24 mouse cellular contexts compared by ENCODE assay signal in genomic region chr11:35109781-35110180, GRCm38 (mm10). TPM values are rescaled to one million over a fixed set of nuclear protein-coding genes. Genes with fewer than 3 reads are reported as not detected.
"Had no signal": no experiment of that assay in that cellular context is flagged by ENCODE, and none has a peak within 500 bp of the region (broad histone marks: within the 10 kb centered on the region; RNA-seq: fewer than 3 reads in every experiment).

No protein-coding gene starts in this region.

- H3K27ac ChIP-seq: heart, embryonic 10.5 days; hindbrain, embryonic 10.5 days; hindbrain, embryonic 12.5 days; hindbrain, embryonic 14.5 days; intestine, embryonic 15.5 days; layer of hippocampus, adult 2 months; left cerebral cortex, adult 2 months; limb, embryonic 10.5 days; limb, embryonic 12.5 days had no signal

- H3K27me3 ChIP-seq: heart, embryonic 12.5 days; hindbrain, embryonic 12.5 days; intestine, embryonic 15.5 days; limb, embryonic 12.5 days had no signal

- H3K36me3 ChIP-seq: heart, embryonic 10.5 days; heart, embryonic 12.5 days; hindbrain, embryonic 10.5 days; hindbrain, embryonic 12.5 days; intestine, embryonic 15.5 days; limb, embryonic 10.5 days; limb, embryonic 12.5 days had no signal

- H3K9me3 ChIP-seq: heart, embryonic 10.5 days; heart, embryonic 12.5 days; hindbrain, embryonic 10.5 days; hindbrain, embryonic 12.5 days; intestine, embryonic 15.5 days; limb, embryonic 10.5 days; limb, embryonic 12.5 days had no signal

- H3K4me3 ChIP-seq: heart, embryonic 10.5 days; heart, embryonic 12.5 days; hindbrain, embryonic 10.5 days; hindbrain, embryonic 12.5 days; intestine, embryonic 15.5 days; layer of hippocampus, adult 2 months; left cerebral cortex, adult 2 months; limb, embryonic 10.5 days; limb, embryonic 12.5 days had no signal

- ATAC-seq: forebrain, postnatal 0 days; hindbrain, embryonic 16.5 days; inflammation-experienced regulatory T-cells, adult 6 months; intestine, embryonic 15.5 days; intestine, postnatal 0 days had no signal

- H3K4me2 ChIP-seq: heart, embryonic 12.5 days; hindbrain, embryonic 12.5 days; hindbrain, embryonic 14.5 days; intestine, embryonic 15.5 days; limb, embryonic 12.5 days had no signal

- DNase-seq: forebrain, postnatal 0 days; gastrocnemius, postnatal 25 days; heart, adult 18-20 months; heart, postnatal 10 days; heart, postnatal 4 days; kidney, adult 18-20 months; kidney, adult 8-10 months; kidney, postnatal 10 days; kidney, postnatal 25 days; kidney, postnatal 4 days had no signal

- H3K4me1 ChIP-seq: heart, embryonic 12.5 days had no signal

- H3K9ac ChIP-seq: forebrain, postnatal 0 days; heart, embryonic 12.5 days; hindbrain, embryonic 12.5 days; hindbrain, embryonic 14.5 days; intestine, embryonic 15.5 days; limb, embryonic 12.5 days had no signal

RNA-seq across cellular contexts. Expression of gene Slit3, which starts 11.2 kb away (rescaled TPM):
- total RNA-seq: granulocyte monocyte progenitor cell, adult 5-6 weeks had no signal
- polyA plus RNA-seq: inflammation-experienced regulatory T-cells, adult 6 months had no signal
